27 mouse cellular contexts compared by ENCODE assay signal in genomic region chr3:137855328-137855727, GRCm38 (mm10). TPM values are rescaled to one million over a fixed set of nuclear protein-coding genes. Genes with fewer than 3 reads are reported as not detected.
DNase-seq lines count a peak whose midpoint lies in the region; ATAC-seq and TF ChIP-seq lines count a peak whose summit lies in the region.
"Had no signal": no experiment of that assay in that cellular context is flagged by ENCODE, and none has a peak within 500 bp of the region (broad histone marks: within the 10 kb centered on the region; RNA-seq: fewer than 3 reads in every experiment).

No protein-coding gene starts in this region.

- no peak overlapping the region for H3K9ac ChIP-seq in heart, postnatal 0 days (replicated peaks; ENCODE audit: low read depth, low read length)
- H3K9ac ChIP-seq: embryonic facial prominence, embryonic 12.5 days; forebrain, embryonic 12.5 days; heart, embryonic 13.5 days; limb, embryonic 15.5 days; liver, embryonic 13.5 days; midbrain, embryonic 13.5 days; neural tube, embryonic 15.5 days had no signal

- CTCF ChIA-PET in Patski (lab: Charles Lee): no interaction called here

- no peak for TF ChIP-seq EP300 in heart, postnatal 0 days (IDR thresholded peaks at IDR 0.05; ENCODE audit: low read depth)

- H3K27ac ChIP-seq in heart, postnatal 0 days (ENCODE audit: low read depth): no peak overlapping the region
- H3K27ac ChIP-seq: embryonic facial prominence, embryonic 12.5 days; forebrain, embryonic 12.5 days; heart, embryonic 13.5 days; kidney, postnatal 0 days; limb, embryonic 15.5 days; liver, embryonic 13.5 days; macrophage; midbrain, embryonic 13.5 days; neural tube, embryonic 15.5 days had no signal

- 0 out of 2 replicates have a peak, but pooled peaks cover 4% of the 10 kb centered on the region for H3K9me3 ChIP-seq in heart, postnatal 0 days (replicated peaks; ENCODE audit: control insufficient read depth, low read length)
- H3K9me3 ChIP-seq: embryonic facial prominence, embryonic 12.5 days; forebrain, embryonic 12.5 days; heart, embryonic 13.5 days; limb, embryonic 15.5 days; liver, embryonic 13.5 days; midbrain, embryonic 13.5 days; neural tube, embryonic 15.5 days had no signal

- peaks cover 1% of the 10 kb centered on the region for H3K4me1 ChIP-seq in heart, postnatal 0 days (ENCODE audit: control insufficient read depth, insufficient read depth)
- H3K4me1 ChIP-seq: embryonic facial prominence, embryonic 12.5 days; forebrain, embryonic 12.5 days; midbrain, embryonic 13.5 days; neural tube, embryonic 15.5 days had no signal

- H3K4me2 ChIP-seq in heart, postnatal 0 days (ENCODE audit: low read depth, low read length): no peak overlapping the region
- H3K4me2 ChIP-seq: embryonic facial prominence, embryonic 12.5 days; forebrain, embryonic 12.5 days; heart, embryonic 13.5 days; limb, embryonic 15.5 days; liver, embryonic 13.5 days; midbrain, embryonic 13.5 days; neural tube, embryonic 15.5 days had no signal

- no peak for TF ChIP-seq CTCF in heart, postnatal 0 days (IDR thresholded peaks at IDR 0.05; ENCODE audit: low read depth)
- TF ChIP-seq CTCF in Patski (IDR thresholded peaks at IDR 0.05): no peak

- in situ Hi-C loops in Patski (cut with MboI; ENCODE audit: low pct_unique_long_range_greater_than_20kb): no loop called here

- H3K4me3 ChIP-seq in heart, postnatal 0 days (ENCODE audit: low read depth, low read length): no peak overlapping the region
- H3K4me3 ChIP-seq: embryonic facial prominence, embryonic 12.5 days; forebrain, embryonic 12.5 days; heart, embryonic 13.5 days; limb, embryonic 15.5 days; liver, embryonic 13.5 days; midbrain, embryonic 13.5 days; neural tube, embryonic 15.5 days had no signal

- no peaks in the 10 kb centered on the region for H3K36me3 ChIP-seq in heart, postnatal 0 days (replicated peaks; ENCODE audit: control insufficient read depth, insufficient read depth, low read length)
- H3K36me3 ChIP-seq: embryonic facial prominence, embryonic 12.5 days; forebrain, embryonic 12.5 days; heart, embryonic 13.5 days; limb, embryonic 15.5 days; liver, embryonic 13.5 days; midbrain, embryonic 13.5 days; neural tube, embryonic 15.5 days had no signal

- 45% methylated on average over 3 of the region's 3 CpGs for WGBS in heart, postnatal 0 days

- no peaks in the 10 kb centered on the region for H3K27me3 ChIP-seq in heart, postnatal 0 days (ENCODE audit: control insufficient read depth, insufficient read depth, low read length)
- no peaks in the 10 kb centered on the region for H3K27me3 ChIP-seq in Patski
- H3K27me3 ChIP-seq: embryonic facial prominence, embryonic 12.5 days; forebrain, embryonic 12.5 days; heart, embryonic 13.5 days; limb, embryonic 15.5 days; liver, embryonic 13.5 days; midbrain, embryonic 13.5 days; neural tube, embryonic 15.5 days had no signal

- POLR2A ChIA-PET in Patski (lab: Charles Lee): no interaction called here

- ATAC-seq in heart, postnatal 0 days (ENCODE audit: insufficient read depth, low read depth): 0 out of 2 replicates have a peak, but pooled peaks have one; percentile 24
- ATAC-seq in Patski: peak; percentile 54
- ATAC-seq: CD4-positive, CD25-positive, alpha-beta regulatory T cell, adult 4 months; intestine, embryonic 16.5 days; midbrain, embryonic 13.5 days had no signal

- intact Hi-C loops in heart, postnatal 10 days (cut with DNase I): loop anchor here (10.0 kb wide), 1 partner anchor 571 kb away; no protein-coding TSS in a partner anchor

- peak; percentile 8 to 45 for DNase-seq in cerebellum, postnatal 10 days
- DNase-seq in cerebellum, postnatal 25 days: no peak
- DNase-seq in heart, postnatal 0 days (ENCODE audit: low spot score): no peak
- DNase-seq in heart, postnatal 10 days: no peak
- DNase-seq in Patski (ENCODE audit: low read depth, low spot score): no peak
- DNase-seq in neural tube, embryonic 10.5 days (ENCODE audit: extremely low spot score, low spot score): no peak
- DNase-seq in retina, embryonic 14.5 days (ENCODE audit: low spot score): no peak
- DNase-seq: adrenal gland, postnatal 10 days; embryo, embryonic 11 days; gastrocnemius, postnatal 10 days; kidney, adult 8-10 months; layer of hippocampus, postnatal 36 days; left cerebral cortex, postnatal 4 days; liver, embryonic 13.5 days; lung, adult 18-20 months; right cerebral cortex, postnatal 25 days; thymus, postnatal 14 days had no signal

RNA-seq across cellular contexts. Expression of gene H2afz, which starts 9.0 kb away (rescaled TPM):
- total RNA-seq in heart, postnatal 0 days (2014; rRNA removed; ENCODE audit: low replicate concordance): 541 and 680 TPM in 2 replicates
- 517 and 550 TPM in 2 replicates for polyA plus RNA-seq in heart, postnatal 0 days (2015; fragmentation: Nextera tagmentation; extraction: Ambion mirVana)
- 100 to 1,000 TPM; 153 to 154 TPM for total RNA-seq in heart, postnatal 10 days (2021)
- polyA plus RNA-seq in Patski (2021): 779 TPM

RNA-seq across cellular contexts. Expression of gene Dnajb14, which starts 12.1 kb away (rescaled TPM):
- 4.0 and 5.1 TPM in 2 replicates for total RNA-seq in heart, postnatal 0 days (2014; rRNA removed; ENCODE audit: low replicate concordance)
- polyA plus RNA-seq in heart, postnatal 0 days (2015; fragmentation: Nextera tagmentation; extraction: Ambion mirVana): 7.4 and 8.6 TPM in 2 replicates
- 10 to 100 TPM; 12.1 to 12.8 TPM for total RNA-seq in heart, postnatal 10 days (2021)
- 16.6 TPM for polyA plus RNA-seq in Patski (2021)

Comparison
In these comparisons a context has a peak if more than half of its experiments do, and no peak if none do; other contexts are left out.
1. DNase-seq: peak in cerebellum, postnatal 10 days (2 of 2); none in cerebellum, postnatal 25 days (0 of 2), heart, postnatal 0 days (single experiment), heart, postnatal 10 days (0 of 2), Patski (single experiment), neural tube, embryonic 10.5 days (single experiment) and retina, embryonic 14.5 days (single experiment).